Mouse (Mus musculus): Measurements from ENCODE around the gene Gale. TPM values are rescaled to one million over a fixed set of nuclear protein-coding genes. Genes with fewer than 3 reads are reported as not detected.

Gale gene
- total and polyA plus RNA-seq, 2 experiments from 2014 or later: 10.4 to 18.2 TPM

DNA sequence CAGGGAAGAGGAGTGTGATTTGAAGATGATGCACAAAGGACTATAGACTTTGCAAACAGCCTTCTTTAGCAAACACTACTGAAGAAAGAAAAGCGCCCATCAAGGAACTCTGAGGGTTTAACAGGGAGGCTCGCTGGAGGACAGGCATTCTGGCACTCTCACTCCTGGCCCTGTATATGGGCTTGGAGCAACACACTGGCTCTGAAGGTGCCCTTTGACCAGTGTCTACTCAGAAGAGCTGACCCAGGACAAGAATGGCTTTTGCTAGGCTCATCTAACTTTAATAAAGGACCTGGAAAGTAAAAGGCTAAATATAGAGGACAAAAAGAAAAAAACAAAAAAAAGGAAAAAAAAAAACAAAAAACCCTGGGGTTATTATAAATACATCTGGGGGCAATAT lies 41.4 kb downstream of the Gale start:
- TF ChIP-seq EP300 (IDR thresholded peaks at IDR 0.05; ENCODE audit: low read depth) (no peak), CTCF (IDR thresholded peaks at IDR 0.05; ENCODE audit: low read depth) (no peak)
- WGBS: 92% methylated on average over 2 of the region's 2 CpGs
- DNase-seq (ENCODE audit: low spot score): no peak

DNA sequence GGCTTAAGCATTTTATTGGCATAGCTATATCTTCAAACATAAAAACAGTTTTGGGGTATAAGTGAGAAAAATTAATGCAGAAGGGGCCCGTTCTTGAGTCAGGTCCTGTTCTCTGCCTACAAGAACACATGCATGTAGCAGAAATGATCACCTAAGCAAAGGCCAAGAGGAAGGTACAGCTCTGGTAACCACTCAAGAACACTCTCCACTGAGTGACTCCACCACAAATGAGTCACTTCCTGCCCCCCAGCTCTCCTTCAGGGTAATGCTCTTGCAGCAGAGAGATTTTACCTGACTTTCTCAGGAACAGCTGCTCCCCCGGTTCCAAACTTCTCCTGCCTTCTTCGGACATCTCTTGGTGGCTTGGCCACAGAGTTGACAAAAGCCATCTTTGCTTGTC lies 43.3 kb downstream of the Gale start:
- H3K4me1 ChIP-seq (ENCODE audit: control insufficient read depth, insufficient read depth): no peaks in the 10 kb centered on the region
- no peak for TF ChIP-seq EP300 (IDR thresholded peaks at IDR 0.05; ENCODE audit: low read depth)
- TF ChIP-seq CTCF (IDR thresholded peaks at IDR 0.05; ENCODE audit: low read depth): no peak
- no peak overlapping the region for H3K9ac ChIP-seq (replicated peaks; ENCODE audit: low read depth, low read length)
- H3K9me3 ChIP-seq (replicated peaks; ENCODE audit: control insufficient read depth, low read length): no peaks in the 10 kb centered on the region
- no peak overlapping the region for H3K4me2 ChIP-seq (ENCODE audit: low read depth, low read length)
- H3K36me3 ChIP-seq (replicated peaks; ENCODE audit: control insufficient read depth, insufficient read depth, low read length): peaks cover 91% of the 10 kb centered on the region
- H3K27ac ChIP-seq (ENCODE audit: low read depth): no peak overlapping the region
- H3K27me3 ChIP-seq (ENCODE audit: control insufficient read depth, insufficient read depth, low read length): no peaks in the 10 kb centered on the region
- 89% methylated on average over 3 of the region's 3 CpGs for WGBS
- H3K4me3 ChIP-seq (ENCODE audit: low read depth, low read length): no peak overlapping the region
- no peak for DNase-seq (ENCODE audit: low spot score)
- ATAC-seq (ENCODE audit: insufficient read depth, low read depth): no peak

More for the DNA sequence above, 41.4 kb downstream of the Gale start:
- Histone ChIP-seq H3K36me3 (replicated peaks; ENCODE audit: control insufficient read depth, insufficient read depth, low read length) (peaks cover 72% of the 10 kb centered on the region), H3K4me3 (ENCODE audit: low read depth, low read length) (no peak overlapping the region), H3K9ac (replicated peaks; ENCODE audit: low read depth, low read length) (no peak overlapping the region), H3K4me1 (ENCODE audit: control insufficient read depth, insufficient read depth) (no peaks in the 10 kb centered on the region), H3K9me3 (replicated peaks; ENCODE audit: control insufficient read depth, low read length) (no peaks in the 10 kb centered on the region), H3K4me2 (ENCODE audit: low read depth, low read length) (no peak overlapping the region), H3K27me3 (ENCODE audit: control insufficient read depth, insufficient read depth, low read length) (no peaks in the 10 kb centered on the region), H3K27ac (ENCODE audit: low read depth) (no peak overlapping the region)
- ATAC-seq (ENCODE audit: insufficient read depth, low read depth): no peak

DNA sequence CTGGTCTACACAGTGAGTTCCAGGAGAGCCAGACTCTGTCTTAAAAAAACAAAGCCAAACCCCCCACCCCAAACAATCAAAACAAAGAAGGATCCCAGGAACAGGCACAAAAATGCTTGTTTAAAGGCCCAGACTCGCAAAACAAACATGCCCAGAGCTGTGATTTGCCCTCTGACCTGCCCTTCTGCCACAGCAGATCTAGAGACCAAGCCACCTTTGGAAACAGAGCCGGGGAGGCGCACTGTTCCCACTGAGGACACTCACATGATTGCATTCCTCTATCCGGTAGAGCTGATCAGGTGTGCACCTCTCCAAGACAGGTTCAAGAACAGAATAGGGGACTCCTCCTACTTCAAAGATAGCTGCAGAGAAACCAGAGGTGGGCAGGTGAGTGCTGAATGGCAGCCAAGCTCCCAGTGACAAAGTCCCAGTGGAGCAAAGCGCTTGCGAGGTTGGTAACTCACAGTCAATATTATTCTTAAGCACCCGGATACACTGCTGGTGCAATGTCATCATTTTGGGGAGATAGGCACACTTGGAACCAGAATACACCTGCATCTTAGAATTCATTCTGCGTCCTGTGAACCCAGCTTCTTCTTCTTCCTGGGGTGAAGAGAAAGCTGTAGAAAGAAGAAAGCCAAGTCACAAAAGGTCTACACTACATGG lies 45.4 kb downstream of the Gale start:
- 91% methylated on average over 8 of the region's 8 CpGs for WGBS
- no peaks in the 10 kb centered on the region for H3K9me3 ChIP-seq (replicated peaks; ENCODE audit: control insufficient read depth, low read length)
- no peak overlapping the region for H3K9ac ChIP-seq (replicated peaks; ENCODE audit: low read depth, low read length)
- H3K4me3 ChIP-seq (ENCODE audit: low read depth, low read length): no peak overlapping the region
- no peak overlapping the region for H3K4me2 ChIP-seq (ENCODE audit: low read depth, low read length)
- no peak overlapping the region for H3K27ac ChIP-seq (ENCODE audit: low read depth)
- H3K36me3 ChIP-seq (replicated peaks; ENCODE audit: control insufficient read depth, insufficient read depth, low read length): peaks cover 93% of the 10 kb centered on the region
- no peaks in the 10 kb centered on the region for H3K27me3 ChIP-seq (ENCODE audit: control insufficient read depth, insufficient read depth, low read length)
- TF ChIP-seq EP300 (IDR thresholded peaks at IDR 0.05; ENCODE audit: low read depth) (no peak), CTCF (IDR thresholded peaks at IDR 0.05; ENCODE audit: low read depth) (no peak)
- no peaks in the 10 kb centered on the region for H3K4me1 ChIP-seq (ENCODE audit: control insufficient read depth, insufficient read depth)
- DNase-seq (ENCODE audit: low spot score) (no peak), ATAC-seq (ENCODE audit: insufficient read depth, low read depth) (no peak)

DNA sequence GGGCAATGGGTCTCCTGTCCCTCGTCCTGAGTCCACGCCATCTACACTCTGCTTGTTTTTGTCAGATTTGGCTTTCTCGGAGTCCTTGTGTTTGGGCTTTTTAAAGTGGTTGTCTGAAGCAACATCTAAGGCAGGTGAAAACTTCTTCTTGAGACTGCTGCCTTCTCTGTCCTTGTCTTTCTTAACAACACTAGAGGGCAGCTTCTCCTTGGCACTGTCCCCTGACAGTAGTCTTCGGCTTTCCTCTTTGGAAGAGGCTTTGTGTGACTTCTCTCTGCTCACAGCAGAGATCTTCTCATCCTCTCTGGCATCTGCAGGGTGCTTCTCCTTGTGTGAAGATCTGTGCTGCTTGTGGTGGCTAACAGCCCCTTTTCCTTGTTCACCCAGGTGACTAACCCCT lies 47.1 kb downstream of the Gale start:
- Histone ChIP-seq H3K4me2 (ENCODE audit: low read depth, low read length) (no peak overlapping the region), H3K4me3 (ENCODE audit: low read depth, low read length) (no peak overlapping the region), H3K27me3 (ENCODE audit: control insufficient read depth, insufficient read depth, low read length) (no peaks in the 10 kb centered on the region), H3K9ac (replicated peaks; ENCODE audit: low read depth, low read length) (no peak overlapping the region), H3K9me3 (replicated peaks; ENCODE audit: control insufficient read depth, low read length) (no peaks in the 10 kb centered on the region), H3K36me3 (replicated peaks; ENCODE audit: control insufficient read depth, insufficient read depth, low read length) (peaks cover 80% of the 10 kb centered on the region), H3K27ac (ENCODE audit: low read depth) (no peak overlapping the region), H3K4me1 (ENCODE audit: control insufficient read depth, insufficient read depth) (no peaks in the 10 kb centered on the region)
- TF ChIP-seq EP300 (IDR thresholded peaks at IDR 0.05; ENCODE audit: low read depth) (no peak), CTCF (IDR thresholded peaks at IDR 0.05; ENCODE audit: low read depth) (no peak)
- ATAC-seq (ENCODE audit: insufficient read depth, low read depth) (no peak), DNase-seq (ENCODE audit: low spot score) (no peak)
- 78% methylated on average over 4 of the region's 4 CpGs for WGBS

DNA sequence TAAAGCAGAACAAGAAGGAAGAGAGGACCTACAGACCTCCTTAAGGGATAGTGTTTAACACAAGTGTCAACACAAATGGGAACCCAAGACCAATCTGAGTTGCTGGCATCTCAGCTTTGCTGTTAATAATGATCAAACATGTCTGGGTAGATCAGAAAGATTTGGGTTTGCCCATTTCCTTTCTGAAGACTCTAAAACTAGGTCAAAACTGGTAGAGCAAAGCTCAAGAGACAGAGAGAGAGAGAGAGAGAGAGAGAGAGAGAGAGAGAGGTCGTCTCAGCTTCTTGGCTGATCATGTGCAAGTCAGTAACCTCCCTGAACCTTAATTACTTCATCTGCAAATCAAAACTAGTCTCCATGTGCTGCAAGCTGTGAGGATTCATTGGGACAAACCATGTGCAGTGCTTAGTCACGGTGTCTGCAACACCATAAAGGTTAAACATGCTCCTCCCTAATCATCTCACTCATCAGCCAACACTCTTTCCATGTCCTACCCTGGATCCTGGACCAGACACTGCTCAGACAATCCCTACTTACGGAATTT lies 52.6 kb downstream of the Gale start:
- 0 out of 2 replicates have a peak, but pooled peaks cover 9% of the 10 kb centered on the region for H3K4me1 ChIP-seq (ENCODE audit: control insufficient read depth, insufficient read depth)
- no peaks in the 10 kb centered on the region for H3K27me3 ChIP-seq (ENCODE audit: control insufficient read depth, insufficient read depth, low read length)
- no peak for TF ChIP-seq CTCF (IDR thresholded peaks at IDR 0.05; ENCODE audit: low read depth)
- no peak overlapping the region for H3K4me3 ChIP-seq (ENCODE audit: low read depth, low read length)
- ATAC-seq (ENCODE audit: insufficient read depth, low read depth) (no peak), DNase-seq (ENCODE audit: low spot score) (no peak)
- no peak overlapping the region for H3K4me2 ChIP-seq (ENCODE audit: low read depth, low read length)
- H3K9me3 ChIP-seq (replicated peaks; ENCODE audit: control insufficient read depth, low read length): no peaks in the 10 kb centered on the region
- H3K27ac ChIP-seq (ENCODE audit: low read depth): no peak overlapping the region; the same call in 1 of the 2 replicates
- WGBS: 71% methylated on average over 3 of the region's 3 CpGs
- H3K9ac ChIP-seq (replicated peaks; ENCODE audit: low read depth, low read length): no peak overlapping the region
- H3K36me3 ChIP-seq (replicated peaks; ENCODE audit: control insufficient read depth, insufficient read depth, low read length): peaks cover 30% of the 10 kb centered on the region

Other genes starting within 250 kb of the Gale start
- not detected in 2 replicates for gene Il22ra1, start 235.6 kb upstream of the Gale start, total RNA-seq (2014; rRNA removed; ENCODE audit: low replicate concordance)
- not detected in 2 replicates for gene Il22ra1, start 235.6 kb upstream of the Gale start, polyA plus RNA-seq (2015; fragmentation: Nextera tagmentation; extraction: Ambion mirVana)
- gene Myom3, start 204.0 kb upstream of the Gale start, total RNA-seq (2014; rRNA removed; ENCODE audit: low replicate concordance): 0.12 and 0.27 TPM in 2 replicates
- gene Myom3, start 204.0 kb upstream of the Gale start, polyA plus RNA-seq (2015; fragmentation: Nextera tagmentation; extraction: Ambion mirVana): 0.80 and 0.82 TPM in 2 replicates
- 51.8 and 63.6 TPM in 2 replicates for gene Srsf10, start 108.0 kb upstream of the Gale start, total RNA-seq (2014; rRNA removed; ENCODE audit: low replicate concordance)
- gene Srsf10, start 108.0 kb upstream of the Gale start, polyA plus RNA-seq (2015; fragmentation: Nextera tagmentation; extraction: Ambion mirVana): 97.0 and 102 TPM in 2 replicates
- 78.7 and 80.8 TPM in 2 replicates for gene Pnrc2, start 89.9 kb upstream of the Gale start, total RNA-seq (2014; rRNA removed; ENCODE audit: low replicate concordance)
- gene Pnrc2, start 89.9 kb upstream of the Gale start, polyA plus RNA-seq (2015; fragmentation: Nextera tagmentation; extraction: Ambion mirVana): 107 and 111 TPM in 2 replicates
- gene Cnr2, start 68.3 kb upstream of the Gale start, total RNA-seq (2014; rRNA removed; ENCODE audit: low replicate concordance): 0.15 and 0.27 TPM in 2 replicates
- 0.36 and 0.44 TPM in 2 replicates for gene Cnr2, start 68.3 kb upstream of the Gale start, polyA plus RNA-seq (2015; fragmentation: Nextera tagmentation; extraction: Ambion mirVana)
- 24.3 and 30.3 TPM in 2 replicates for gene Fuca1, start 43.0 kb upstream of the Gale start, total RNA-seq (2014; rRNA removed; ENCODE audit: low replicate concordance)
- 48.4 and 50.4 TPM in 2 replicates for gene Fuca1, start 43.0 kb upstream of the Gale start, polyA plus RNA-seq (2015; fragmentation: Nextera tagmentation; extraction: Ambion mirVana)
- gene Hmgcl, start 17.3 kb upstream of the Gale start, total RNA-seq (2014; rRNA removed; ENCODE audit: low replicate concordance): 44.3 and 48.8 TPM in 2 replicates
- gene Hmgcl, start 17.3 kb upstream of the Gale start, polyA plus RNA-seq (2015; fragmentation: Nextera tagmentation; extraction: Ambion mirVana): 97.5 and 101 TPM in 2 replicates
- gene Lypla2, start 8.9 kb downstream of the Gale start, total RNA-seq (2014; rRNA removed; ENCODE audit: low replicate concordance): 53.0 and 58.4 TPM in 2 replicates
- 63.3 and 66.8 TPM in 2 replicates for gene Lypla2, start 8.9 kb downstream of the Gale start, polyA plus RNA-seq (2015; fragmentation: Nextera tagmentation; extraction: Ambion mirVana)
- 24.4 and 35.7 TPM in 2 replicates for gene Pithd1, start 23.5 kb downstream of the Gale start, total RNA-seq (2014; rRNA removed; ENCODE audit: low replicate concordance)
- gene Pithd1, start 23.5 kb downstream of the Gale start, polyA plus RNA-seq (2015; fragmentation: Nextera tagmentation; extraction: Ambion mirVana): 29.5 and 30.7 TPM in 2 replicates
- 24.8 and 28.2 TPM in 2 replicates for gene Eloa, start 58.0 kb downstream of the Gale start, total RNA-seq (2014; rRNA removed; ENCODE audit: low replicate concordance)
- 20.5 and 21.0 TPM in 2 replicates for gene Eloa, start 58.0 kb downstream of the Gale start, polyA plus RNA-seq (2015; fragmentation: Nextera tagmentation; extraction: Ambion mirVana)
- gene Rpl11, start 89.7 kb downstream of the Gale start, total RNA-seq (2014; rRNA removed; ENCODE audit: low replicate concordance): 881 and 949 TPM in 2 replicates
- gene Rpl11, start 89.7 kb downstream of the Gale start, polyA plus RNA-seq (2015; fragmentation: Nextera tagmentation; extraction: Ambion mirVana): 229 and 242 TPM in 2 replicates
- gene Id3, start 179.8 kb downstream of the Gale start, total RNA-seq (2014; rRNA removed; ENCODE audit: low replicate concordance): 238 and 259 TPM in 2 replicates
- 169 and 188 TPM in 2 replicates for gene Id3, start 179.8 kb downstream of the Gale start, polyA plus RNA-seq (2015; fragmentation: Nextera tagmentation; extraction: Ambion mirVana)
- gene E2f2, start 208.7 kb downstream of the Gale start, total RNA-seq (2014; rRNA removed; ENCODE audit: low replicate concordance): 6.4 and 6.9 TPM in 2 replicates
- 2.4 and 2.6 TPM in 2 replicates for gene E2f2, start 208.7 kb downstream of the Gale start, polyA plus RNA-seq (2015; fragmentation: Nextera tagmentation; extraction: Ambion mirVana)
- gene Asap3, start 242.6 kb downstream of the Gale start, total RNA-seq (2014; rRNA removed; ENCODE audit: low replicate concordance): 2.9 and 3.2 TPM in 2 replicates
- gene Asap3, start 242.6 kb downstream of the Gale start, polyA plus RNA-seq (2015; fragmentation: Nextera tagmentation; extraction: Ambion mirVana): 1.7 and 2.0 TPM in 2 replicates